Mouse (Mus musculus) activated CD4-positive, CD25-positive, alpha-beta regulatory T cell, adult 4 months (primary cell): ENCODE measurements around the gene Hmgb4. TPM values are rescaled to one million over a fixed set of nuclear protein-coding genes. Genes with fewer than 3 reads are reported as not detected.

ENCODE experiments used
- ATAC-seq: one replicate; pipeline ENCODE4 v1.8.0; 2017
- polyA plus RNA-seq, 2 experiments: library from polyadenylated mRNA; unstranded; fragments of 100-300 nt; shearing (Covaris generic); gene quantifications; one replicate each; pipeline ENCODE4 v1.2.1; 2017

Gene Hmgb4
- polyA plus RNA-seq, 2 experiments from 2014 or later = not detected

GRCm38 (mm10) chr4:128217991-128218595 lies 42.7 kb downstream of the Hmgb4 start:
- ATAC-seq = no peak
